Mouse (Mus musculus) left cerebral cortex, adult 9 months (tissue): ENCODE measurements at regions not wholly inside any gene's neighbourhood (a gene's known extent, or its start where the extent isn't known, plus 50 kb on each side); places are given as distances from the start of the nearest gene placed in this dataset.

ENCODE experiments used
- DNase-seq, 2 experiments: peaks; one replicate each; pipeline ENCODE4 v3.0.0; 2022; ENCODE audit warnings: low spot score in 2 of 2

DNA sequence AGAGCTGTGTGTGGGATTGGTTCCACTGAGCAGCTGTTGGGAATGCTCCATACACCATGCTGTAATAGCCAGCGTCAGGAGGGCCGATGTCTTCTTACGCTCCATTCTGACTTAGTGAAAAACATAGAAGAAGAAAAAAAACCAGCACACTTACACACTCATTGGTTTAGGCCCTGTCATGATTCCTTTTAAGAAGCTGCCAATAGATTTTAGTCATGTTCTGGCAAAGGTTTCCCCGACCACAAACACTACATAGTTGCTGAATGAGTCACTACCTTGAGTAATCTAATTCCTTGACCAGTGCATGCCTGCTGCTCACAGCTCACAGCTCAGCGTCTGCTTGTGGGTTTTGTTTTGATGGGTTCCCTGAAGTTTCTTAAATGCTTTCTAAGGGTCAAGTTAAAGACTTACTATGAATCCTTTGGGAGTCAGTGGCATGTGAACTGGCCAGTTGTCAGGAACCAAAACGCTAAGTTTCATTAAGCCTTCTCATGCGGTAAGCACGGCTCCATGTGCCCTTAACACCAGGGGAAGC lies 58.8 kb upstream of the Bach2 start:
- no peak for DNase-seq

DNA sequence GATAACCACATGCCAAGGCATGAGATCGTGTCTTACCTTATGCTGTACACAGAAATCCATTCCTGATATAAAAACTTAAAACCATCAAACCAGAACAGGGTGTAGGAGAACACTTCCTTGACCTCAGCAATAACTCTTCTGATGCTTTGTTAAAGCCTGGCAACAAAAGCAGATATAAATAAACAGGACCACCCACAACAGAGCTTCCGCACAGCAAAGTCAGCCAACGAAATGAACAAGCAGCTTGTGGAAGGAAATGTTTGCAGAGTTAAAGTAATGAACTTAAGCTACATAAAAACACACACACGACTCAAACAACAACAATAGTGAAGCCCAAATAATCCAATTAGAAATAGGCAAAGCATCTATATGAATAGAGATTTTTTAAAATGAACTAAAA lies 54.8 kb upstream of the Bach2 start:
- no peak for DNase-seq

DNA sequence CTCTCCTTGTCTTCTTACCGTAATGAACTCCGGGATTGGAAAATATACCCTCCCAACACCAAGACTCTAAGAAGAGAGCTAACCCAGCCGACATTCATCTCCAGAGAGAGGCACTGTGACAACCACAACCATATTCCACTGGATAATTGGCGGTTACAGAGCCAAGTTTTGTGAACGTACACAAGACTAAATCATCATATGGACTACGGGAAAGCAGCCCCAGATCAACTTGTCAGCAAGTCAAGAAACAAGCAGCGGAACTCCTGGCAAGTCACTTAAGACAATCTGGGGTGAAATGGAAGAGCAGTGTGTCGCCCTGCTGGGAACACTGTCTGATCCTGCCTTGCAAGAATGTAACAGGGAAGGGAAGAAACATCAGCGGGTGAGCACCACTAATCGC lies 52.6 kb upstream of the Bach2 start:
- DNase-seq: no peak

DNA sequence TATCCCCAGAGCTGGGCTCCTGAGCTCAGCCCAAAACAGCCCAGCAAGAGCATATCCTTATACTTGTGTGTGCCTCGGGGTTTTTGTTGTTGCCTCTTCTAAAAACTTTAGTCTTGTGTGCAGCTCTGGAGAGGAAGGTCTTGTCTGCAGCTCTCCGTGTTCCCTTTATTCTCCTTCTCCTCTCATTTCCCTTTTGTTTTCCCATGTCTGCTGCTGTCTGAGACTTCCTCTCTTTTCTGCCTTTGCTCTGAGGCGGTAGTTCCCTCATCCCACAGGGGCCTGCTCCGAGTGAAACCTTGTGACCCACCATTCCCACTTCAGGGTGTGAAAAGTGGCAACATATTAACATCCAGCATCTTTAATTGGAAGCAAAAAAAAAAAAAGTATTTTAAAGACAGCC lies 51.5 kb upstream of the Bach2 start:
- no peak for DNase-seq

DNA sequence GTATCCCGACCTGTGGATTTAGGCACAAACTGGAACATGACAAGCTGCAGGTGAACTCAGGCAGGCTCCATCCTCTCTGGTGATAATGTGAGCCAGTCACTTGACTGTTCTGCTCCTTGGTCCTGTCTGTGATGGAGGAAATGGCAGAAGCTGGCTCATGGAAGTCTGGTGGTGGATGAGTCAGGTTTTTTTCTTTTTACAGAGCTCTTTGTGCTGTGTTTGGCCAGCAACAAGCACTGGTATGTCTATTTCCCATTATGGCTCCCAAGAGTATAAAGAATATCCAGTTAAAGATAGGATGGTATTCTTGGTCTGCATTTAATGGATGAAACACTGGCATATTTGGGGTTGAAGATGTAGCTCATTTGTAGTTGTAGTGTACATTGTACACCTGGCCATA lies 50.5 kb upstream of the Bach2 start:
- DNase-seq: no peak

DNA sequence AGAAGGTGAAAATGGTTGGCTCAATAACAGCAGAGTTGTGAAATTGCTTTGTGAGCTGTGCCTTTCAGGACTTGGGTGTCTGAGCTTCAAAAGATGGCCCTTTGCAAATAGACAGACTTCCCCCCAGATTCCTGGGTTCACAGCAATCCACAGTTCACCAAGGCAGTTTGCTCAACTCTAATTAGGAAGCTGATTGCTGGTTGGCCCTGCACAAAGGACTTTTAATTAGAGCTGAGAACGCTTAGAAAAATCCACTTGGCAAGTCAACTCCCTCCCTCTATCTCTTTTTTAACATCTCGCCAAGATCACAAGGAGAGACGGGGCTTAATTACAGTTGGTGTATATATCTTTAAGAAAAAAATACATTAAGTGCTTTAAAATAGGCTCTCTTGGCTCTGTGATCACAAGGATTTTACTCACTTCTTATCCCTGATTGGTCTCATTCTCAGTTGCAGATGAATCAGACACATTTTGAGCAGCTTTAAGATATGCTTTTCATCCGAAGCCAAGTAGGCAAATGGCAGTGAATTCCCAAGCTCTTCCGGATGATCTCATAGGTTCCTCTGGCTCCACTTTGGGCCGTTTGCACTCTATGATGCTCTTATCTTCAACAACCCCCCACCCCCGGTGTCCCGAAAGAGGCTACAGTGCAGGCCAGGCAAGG lies 49.7 kb upstream of the Bach2 start:
- DNase-seq: no peak
